Mouse (Mus musculus): ENCODE measurements around the gene Desi2. TPM values are rescaled to one million over a fixed set of nuclear protein-coding genes. Genes with fewer than 3 reads are reported as not detected.
A peak's percentile ranks its signal among the peaks of the same experiment; 100 is the strongest.
"Not testable (repeated sequence)": the region's sequence is repeated elsewhere in the genome, so short reads cannot be mapped to it uniquely, and the experiment has no call there.

The Desi2 gene
- polyA plus RNA-seq (2012; rRNA removed), result 6.4 TPM in 2 replicates

- DNase-seq, result peak; percentile 99
- Histone ChIP-seq H3K4me3 (ENCODE audit: insufficient read depth, low read depth, low read length) (peak within 1 kb of the TSS; percentile 80), H3K27ac (ENCODE audit: insufficient read depth, low read depth, low read length) (peak within 1 kb of the TSS; percentile 76)
- not testable (repeated sequence) for H3K27me3 ChIP-seq (replicated peaks; ENCODE audit: control insufficient read depth, insufficient read depth, low read length); H3K36me3 ChIP-seq (ENCODE audit: control insufficient read depth, insufficient read depth, low read length); H3K4me1 ChIP-seq (ENCODE audit: control insufficient read depth, insufficient read depth, low read length)
- 1% methylated on average over 37 of the region's 37 CpGs for WGBS
These were observed at the start of gene Desi2 for GRCm38 (mm10) chr1:178187216-178187791. Desi2 (plus strand) TSS chr1:178187417.

- H3K4me3 ChIP-seq (ENCODE audit: insufficient read depth, low read depth, low read length); H3K27ac ChIP-seq (ENCODE audit: insufficient read depth, low read depth, low read length); H3K27me3 ChIP-seq (replicated peaks; ENCODE audit: control insufficient read depth, insufficient read depth, low read length); H3K36me3 ChIP-seq (ENCODE audit: control insufficient read depth, insufficient read depth, low read length); H3K4me1 ChIP-seq (ENCODE audit: control insufficient read depth, insufficient read depth, low read length): not testable (repeated sequence)
- 20% methylated on average over 2 of the region's 2 CpGs for WGBS
- 0 out of 2 replicates have a peak, but pooled peaks have one; percentile 3 for TF ChIP-seq CTCF (conservative IDR thresholded peaks at IDR 0.05; ENCODE audit: insufficient read depth, insufficient read length, low read depth, low read length)
- peak; percentile 58 for DNase-seq
These were observed 40.7 kb upstream of the Desi2 start for GRCm38 (mm10) chr1:178146513-178146912.

GRCm38 (mm10) chr1:178146915-178147314, 40.3 kb upstream of the Desi2 start:
- not testable (repeated sequence) for H3K27me3 ChIP-seq (replicated peaks; ENCODE audit: control insufficient read depth, insufficient read depth, low read length); H3K27ac ChIP-seq (ENCODE audit: insufficient read depth, low read depth, low read length); H3K4me1 ChIP-seq (ENCODE audit: control insufficient read depth, insufficient read depth, low read length); H3K4me3 ChIP-seq (ENCODE audit: insufficient read depth, low read depth, low read length); H3K36me3 ChIP-seq (ENCODE audit: control insufficient read depth, insufficient read depth, low read length)
- DNase-seq, result peak; percentile 8
- 45% methylated on average over 4 of the region's 4 CpGs for WGBS

- Histone ChIP-seq H3K36me3 (ENCODE audit: control insufficient read depth, insufficient read depth, low read length) (no peaks in the 10 kb centered on the region), H3K4me1 (ENCODE audit: control insufficient read depth, insufficient read depth, low read length) (no peaks in the 10 kb centered on the region), H3K27me3 (replicated peaks; ENCODE audit: control insufficient read depth, insufficient read depth, low read length) (no peaks in the 10 kb centered on the region), H3K27ac (ENCODE audit: insufficient read depth, low read depth, low read length) (no peak overlapping the region), H3K4me3 (ENCODE audit: insufficient read depth, low read depth, low read length) (no peak overlapping the region)
- TF ChIP-seq POLR2A (IDR thresholded peaks at IDR 0.05; ENCODE audit: low read depth, low read length) (no peak), CTCF (conservative IDR thresholded peaks at IDR 0.05; ENCODE audit: insufficient read depth, insufficient read length, low read depth, low read length) (no peak)
- WGBS, result 97% methylated on average over 2 of the region's 2 CpGs
- DNase-seq, result no peak
These were observed 5.0 kb upstream of the Desi2 start for GRCm38 (mm10) chr1:178182251-178182650.

GRCm38 (mm10) chr1:178185591-178185990, 1.6 kb upstream of the Desi2 start:
- Histone ChIP-seq H3K27me3 (replicated peaks; ENCODE audit: control insufficient read depth, insufficient read depth, low read length) (no peaks in the 10 kb centered on the region), H3K4me1 (ENCODE audit: control insufficient read depth, insufficient read depth, low read length) (peaks cover 3% of the 10 kb centered on the region; the same call in 1 of the 2 replicates), H3K27ac (ENCODE audit: insufficient read depth, low read depth, low read length) (no peak overlapping the region), H3K4me3 (ENCODE audit: insufficient read depth, low read depth, low read length) (no peak overlapping the region), H3K36me3 (ENCODE audit: control insufficient read depth, insufficient read depth, low read length) (no peaks in the 10 kb centered on the region)
- TF ChIP-seq POLR2A (IDR thresholded peaks at IDR 0.05; ENCODE audit: low read depth, low read length), result no peak
- TF ChIP-seq CTCF (conservative IDR thresholded peaks at IDR 0.05; ENCODE audit: insufficient read depth, insufficient read length, low read depth, low read length), result no peak
- DNase-seq, result no peak

- Histone ChIP-seq H3K4me3 (ENCODE audit: insufficient read depth, low read depth, low read length) (peak overlapping the region; percentile 80), H3K27ac (ENCODE audit: insufficient read depth, low read depth, low read length) (peak overlapping the region; percentile 62)
- 0 out of 2 replicates have a peak, but pooled peaks have one; percentile 11 for TF ChIP-seq CTCF (conservative IDR thresholded peaks at IDR 0.05; ENCODE audit: insufficient read depth, insufficient read length, low read depth, low read length)
- not testable (repeated sequence) for H3K27me3 ChIP-seq (replicated peaks; ENCODE audit: control insufficient read depth, insufficient read depth, low read length); H3K36me3 ChIP-seq (ENCODE audit: control insufficient read depth, insufficient read depth, low read length); H3K4me1 ChIP-seq (ENCODE audit: control insufficient read depth, insufficient read depth, low read length); DNase-seq
- under 1% methylated on average over 28 of the region's 38 CpGs for WGBS
These were observed 593 bp downstream of the Desi2 start for GRCm38 (mm10) chr1:178187810-178188209.

GRCm38 (mm10) chr1:178188386-178188785, 1.2 kb downstream of the Desi2 start:
- peak overlapping the region; percentile 57 for H3K4me3 ChIP-seq (ENCODE audit: insufficient read depth, low read depth, low read length)
- peak; percentile 30 for DNase-seq
- no peak for TF ChIP-seq POLR2A (IDR thresholded peaks at IDR 0.05; ENCODE audit: low read depth, low read length)
- no peak for TF ChIP-seq CTCF (conservative IDR thresholded peaks at IDR 0.05; ENCODE audit: insufficient read depth, insufficient read length, low read depth, low read length)
- WGBS, result 3% methylated on average over 13 of the region's 13 CpGs
- no peaks in the 10 kb centered on the region for H3K36me3 ChIP-seq (ENCODE audit: control insufficient read depth, insufficient read depth, low read length)
- peaks cover 3% of the 10 kb centered on the region; the same call in 1 of the 2 replicates for H3K4me1 ChIP-seq (ENCODE audit: control insufficient read depth, insufficient read depth, low read length)
- no peaks in the 10 kb centered on the region for H3K27me3 ChIP-seq (replicated peaks; ENCODE audit: control insufficient read depth, insufficient read depth, low read length)
- peak overlapping the region; percentile 20; the same call in 1 of the 2 replicates for H3K27ac ChIP-seq (ENCODE audit: insufficient read depth, low read depth, low read length)

Measured in kidney, adult 2 months (tissue).